Mouse (Mus musculus): ENCODE measurements around the gene Lpp.

- TF ChIP-seq CTCF (IDR thresholded peaks at IDR 0.05; ENCODE audit: insufficient read depth, low read depth, low read length), result no peak
- no peak for TF ChIP-seq POLR2A (IDR thresholded peaks at IDR 0.05; ENCODE audit: insufficient read depth, low read depth, low read length)
These were observed 388.6 kb downstream of the Lpp start for GRCm38 (mm10) chr16:24781922-24782321.
